11 mouse cellular contexts compared by ENCODE assay signal in the genomic region with DNA sequence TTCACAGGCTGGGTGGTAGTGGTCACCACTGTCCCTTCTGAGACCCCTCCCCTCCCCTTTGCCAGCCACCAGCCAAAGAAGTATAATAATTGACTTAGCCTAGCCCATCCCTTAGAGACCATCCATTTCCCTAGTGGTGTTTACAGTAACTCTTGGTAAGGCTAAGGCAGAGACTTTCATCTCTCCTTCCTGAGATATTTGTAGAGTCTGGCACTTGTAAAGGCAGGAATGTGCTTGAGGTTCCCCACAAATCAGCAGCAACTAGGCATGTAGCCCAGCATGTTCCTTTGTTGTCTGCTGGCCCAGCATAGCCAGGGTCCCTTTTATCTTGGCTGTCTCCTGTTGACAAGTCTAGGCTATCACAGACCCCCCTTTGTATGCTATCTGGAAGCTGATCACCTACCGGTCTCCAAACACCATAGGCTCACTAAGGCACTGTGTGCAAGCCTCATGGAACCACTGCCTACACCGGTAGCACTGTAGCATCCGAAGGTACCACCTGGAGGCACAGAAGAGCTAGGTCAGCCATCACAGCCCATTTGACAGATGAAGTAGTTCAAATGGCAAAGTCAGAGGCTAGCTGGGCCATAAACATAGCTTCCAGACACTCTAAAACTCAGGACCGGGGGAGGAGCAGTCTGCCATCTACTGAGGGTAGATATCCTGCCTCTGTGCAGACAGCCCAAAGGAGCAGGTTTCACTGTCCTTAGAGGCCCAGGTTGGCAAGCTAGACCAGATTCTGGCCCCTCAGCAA. TPM values are rescaled to one million over a fixed set of nuclear protein-coding genes. Genes with fewer than 3 reads are reported as not detected.
DNase-seq lines count a peak whose midpoint lies in the region; ATAC-seq and TF ChIP-seq lines count a peak whose summit lies in the region.
"Had no signal": no experiment of that assay in that cellular context is flagged by ENCODE, and none has a peak within 500 bp of the region (broad histone marks: within the 10 kb centered on the region; RNA-seq: fewer than 3 reads in every experiment).

No protein-coding gene starts in this region.

- no peak for DNase-seq in heart, adult 2 months
- no peak for DNase-seq in heart, postnatal 10 days
- DNase-seq in G1E (ENCODE audit: low spot score) = no peak
- no peak for DNase-seq in frontal cortex, postnatal 14 days (ENCODE audit: low spot score in 2 of 2)
- no peak for DNase-seq in gastrocnemius, adult 8-10 months (ENCODE audit: low spot score in 2 of 2)
- DNase-seq in thymus, adult 2 months = no peak
- DNase-seq: retina, postnatal 1 day; thymus, postnatal 14 days had no signal

- WGBS in heart, adult 2 months = 75% methylated on average over 4 of the region's 4 CpGs
- 86% methylated on average over 4 of the region's 4 CpGs for WGBS in forebrain, embryonic 12.5 days
- 71% methylated on average over 4 of the region's 4 CpGs for WGBS in liver, embryonic 15.5 days (ENCODE audit: insufficient replicate concordance)
- 95% methylated on average over 4 of the region's 4 CpGs for WGBS in thymus, adult 2 months

- peak overlapping the region; percentile 56; the same call in 1 of the 2 replicates for H3K4me2 ChIP-seq in forebrain, embryonic 12.5 days
- H3K4me2 ChIP-seq in liver, embryonic 15.5 days = peak overlapping the region; percentile 91

- H3K36me3 ChIP-seq in heart, adult 2 months (ENCODE audit: control insufficient read depth, insufficient read depth, low read length) = no peaks in the 10 kb centered on the region
- no peaks in the 10 kb centered on the region for H3K36me3 ChIP-seq in G1E (replicated peaks)
- H3K36me3 ChIP-seq in forebrain, embryonic 12.5 days (replicated peaks) = peaks cover 6% of the 10 kb centered on the region; the same call in 1 of the 2 replicates
- H3K36me3 ChIP-seq in liver, embryonic 15.5 days (replicated peaks) = peaks cover 26% of the 10 kb centered on the region
- 0 out of 2 replicates have a peak, but pooled peaks cover 2% of the 10 kb centered on the region for H3K36me3 ChIP-seq in thymus, adult 2 months (ENCODE audit: control insufficient read depth, insufficient read depth, low read length)
- H3K36me3 ChIP-seq: limb, embryonic 12.5 days had no signal

- H3K9me3 ChIP-seq in G1E (replicated peaks) = no peaks in the 10 kb centered on the region
- no peaks in the 10 kb centered on the region for H3K9me3 ChIP-seq in forebrain, embryonic 12.5 days
- H3K9me3 ChIP-seq in liver, embryonic 15.5 days (replicated peaks) = no peaks in the 10 kb centered on the region
- H3K9me3 ChIP-seq: limb, embryonic 12.5 days had no signal

- H3K4me1 ChIP-seq in heart, adult 2 months (ENCODE audit: control insufficient read depth, insufficient read depth, low read length) = no peaks in the 10 kb centered on the region; the same call in 1 of the 2 replicates
- H3K4me1 ChIP-seq in G1E (ENCODE audit: insufficient read depth, low read depth, low read length) = peaks cover 35% of the 10 kb centered on the region
- H3K4me1 ChIP-seq in forebrain, embryonic 12.5 days = peaks cover 16% of the 10 kb centered on the region
- peaks cover 49% of the 10 kb centered on the region for H3K4me1 ChIP-seq in liver, embryonic 15.5 days (replicated peaks)
- peaks cover 21% of the 10 kb centered on the region for H3K4me1 ChIP-seq in thymus, adult 2 months (replicated peaks; ENCODE audit: control insufficient read depth, insufficient read depth, low read length)

- H3K27me3 ChIP-seq in heart, adult 2 months (ENCODE audit: control insufficient read depth, insufficient read depth, low read length) = no peaks in the 10 kb centered on the region
- H3K27me3 ChIP-seq in G1E (ENCODE audit: insufficient read depth, low read length) = peaks cover 27% of the 10 kb centered on the region
- H3K27me3 ChIP-seq in forebrain, embryonic 12.5 days = peaks cover 7% of the 10 kb centered on the region; the same call in 1 of the 2 replicates
- H3K27me3 ChIP-seq in liver, embryonic 15.5 days = no peaks in the 10 kb centered on the region
- H3K27me3 ChIP-seq in thymus, adult 2 months (ENCODE audit: control insufficient read depth, insufficient read depth, low read length) = no peaks in the 10 kb centered on the region

- TF ChIP-seq CTCF in heart, adult 2 months (IDR thresholded peaks at IDR 0.05) = no peak
- TF ChIP-seq CTCF in G1E (IDR thresholded peaks at IDR 0.05; ENCODE audit: low read depth, low read length) = no peak
- no peak for TF ChIP-seq CTCF in thymus, adult 2 months (IDR thresholded peaks at IDR 0.05; ENCODE audit: borderline replicate concordance, control insufficient read depth, extremely low read depth, insufficient read depth, low read length, poor library complexity)

- TF ChIP-seq EP300 in heart, adult 2 months (IDR thresholded peaks at IDR 0.05; ENCODE audit: insufficient read depth, low read depth, low read length) = no peak

- H3K9ac ChIP-seq in heart, adult 2 months (ENCODE audit: low read depth, low read length) = no peak overlapping the region
- H3K9ac ChIP-seq in forebrain, embryonic 12.5 days = no peak overlapping the region
- 0 out of 2 replicates have a peak overlapping the region, but pooled peaks have one; percentile 53 for H3K9ac ChIP-seq in liver, embryonic 15.5 days
- H3K9ac ChIP-seq: limb, embryonic 12.5 days had no signal

- no peaks in the 10 kb centered on the region for H3K79me2 ChIP-seq in heart, adult 2 months (replicated peaks; ENCODE audit: control insufficient read depth, insufficient read depth, low read length)

- no peak for ATAC-seq in G1E (ENCODE audit: extremely low read depth, insufficient number of reproducible peaks, low FRiP score, poor library complexity, severe bottlenecking)
- ATAC-seq in forebrain, embryonic 12.5 days (ENCODE audit: low FRiP score) = no peak
- ATAC-seq in liver, embryonic 15.5 days (ENCODE audit: insufficient read depth) = no peak

- no peak for TF ChIP-seq POLR2A in heart, adult 2 months (IDR thresholded peaks at IDR 0.05; ENCODE audit: insufficient read depth, low read depth, low read length)
- no peak for TF ChIP-seq POLR2A in thymus, adult 2 months (IDR thresholded peaks at IDR 0.05; ENCODE audit: control insufficient read depth, extremely low read depth, insufficient read depth, low read length, poor library complexity)

- peak overlapping the region; percentile 81; the same call in 1 of the 2 replicates for H3K27ac ChIP-seq in heart, adult 2 months
- peak overlapping the region; percentile 46; the same call in 1 of the 2 replicates for H3K27ac ChIP-seq in forebrain, embryonic 12.5 days
- H3K27ac ChIP-seq in liver, embryonic 15.5 days (replicated peaks) = peak overlapping the region; percentile 86
- H3K27ac ChIP-seq in thymus, adult 2 months (ENCODE audit: control insufficient read depth, insufficient read depth, low read length) = no peak overlapping the region
- H3K27ac ChIP-seq: limb, embryonic 12.5 days had no signal

- intact Hi-C loops in heart, adult 2 months (cut with DNase I) = loop anchor here (2.0 to 10.0 kb wide), 3 partner anchors 33 to 129 kb away; partner anchors contain the start of gene Hspa5
- intact Hi-C loops in heart, postnatal 10 days (cut with DNase I) = loop anchor here (2.0 to 5.0 kb wide), 2 partner anchors 29 to 63 kb away; partner anchors contain the start of genes Cutal and Psmd5

- H3K4me3 ChIP-seq in heart, adult 2 months = no peak overlapping the region
- peak overlapping the region; percentile 20; the same call in 1 of the 2 replicates for H3K4me3 ChIP-seq in G1E (ENCODE audit: low read depth, low read length)
- no peak overlapping the region for H3K4me3 ChIP-seq in forebrain, embryonic 12.5 days (replicated peaks)
- H3K4me3 ChIP-seq in liver, embryonic 15.5 days (replicated peaks) = peak overlapping the region; percentile 57; the same call in 1 of the 2 replicates
- H3K4me3 ChIP-seq in thymus, adult 2 months (ENCODE audit: control insufficient read depth, insufficient read depth, low read length) = no peak overlapping the region

RNA-seq across cellular contexts. Expression of gene Phf19, which starts 10.0 kb away (rescaled TPM):
- 1 to 10 TPM in 1 of 2 experiments, under 1 TPM in 1; 0.76 to 1.1 TPM for total RNA-seq in heart, adult 2 months (2021)
- 0.80 and 0.91 TPM in 2 replicates for polyA plus RNA-seq in heart, adult 2 months (2012; rRNA removed)
- 1 to 10 TPM; 3.5 to 3.8 TPM for total RNA-seq in heart, postnatal 10 days (2021)
- total RNA-seq in G1E (2014; fragmentation: Nextera tagmentation) = not detected in 2 replicates
- total RNA-seq in G1E (2017) = 0.52 and 0.66 TPM in 2 replicates
- polyA plus RNA-seq in G1E (2012) = 0.01 and 0.02 TPM in 2 replicates
- 3.9 and 6.1 TPM in 2 replicates for polyA plus RNA-seq in forebrain, embryonic 12.5 days (2016; fragmentation: Nextera tagmentation; extraction: Ambion mirVana)
- polyA plus RNA-seq in liver, embryonic 15.5 days (2015; fragmentation: Nextera tagmentation; extraction: Ambion mirVana) = 1.5 and 1.8 TPM in 2 replicates
- total RNA-seq in gastrocnemius, adult 8-10 months (2022) = 1 to 10 TPM in 1 of 4 experiments, under 1 TPM in 3; 0.29 to 1.1 (median 0.46) TPM
- polyA plus RNA-seq in thymus, adult 2 months (2012; rRNA removed) = 18.8 and 24.1 TPM in 2 replicates

RNA-seq across cellular contexts. Expression of gene Psmd5, which starts 29.1 kb away (rescaled TPM):
- 10 to 100 TPM; 11.3 to 12.9 TPM for total RNA-seq in heart, adult 2 months (2021)
- polyA plus RNA-seq in heart, adult 2 months (2012; rRNA removed) = 8.1 and 13.8 TPM in 2 replicates
- total RNA-seq in heart, postnatal 10 days (2021) = 10 to 100 TPM; 15.7 to 18.6 TPM
- total RNA-seq in G1E (2014; fragmentation: Nextera tagmentation) (76.4 and 77.9 TPM in 2 replicates), G1E (2017) (44.7 and 49.3 TPM in 2 replicates)
- 12.0 and 13.4 TPM in 2 replicates for polyA plus RNA-seq in G1E (2012)
- polyA plus RNA-seq in forebrain, embryonic 12.5 days (2016; fragmentation: Nextera tagmentation; extraction: Ambion mirVana) = 97.9 and 110 TPM in 2 replicates
- 67.5 and 71.5 TPM in 2 replicates for polyA plus RNA-seq in liver, embryonic 15.5 days (2015; fragmentation: Nextera tagmentation; extraction: Ambion mirVana)
- total RNA-seq in gastrocnemius, adult 8-10 months (2022) = 10 to 100 TPM; 11.0 to 18.6 (median 15.5) TPM
- polyA plus RNA-seq in thymus, adult 2 months (2012; rRNA removed) = 10.8 and 15.1 TPM in 2 replicates

RNA-seq across cellular contexts. Expression of gene Cutal, which starts 29.6 kb away (rescaled TPM):
- under 1 TPM; 0.37 to 0.61 TPM for total RNA-seq in heart, adult 2 months (2021)
- 1.7 and 2.9 TPM in 2 replicates for polyA plus RNA-seq in heart, adult 2 months (2012; rRNA removed)
- total RNA-seq in heart, postnatal 10 days (2021) = under 1 TPM; 0.31 to 0.77 TPM
- total RNA-seq in G1E (2014; fragmentation: Nextera tagmentation) = not detected in 2 replicates
- 0.06 TPM in 1 of 2 replicates, not detected in the other for total RNA-seq in G1E (2017)
- 0.02 TPM in 1 of 2 replicates, not detected in the other for polyA plus RNA-seq in G1E (2012)
- polyA plus RNA-seq in forebrain, embryonic 12.5 days (2016; fragmentation: Nextera tagmentation; extraction: Ambion mirVana) = not detected in 2 replicates
- polyA plus RNA-seq in liver, embryonic 15.5 days (2015; fragmentation: Nextera tagmentation; extraction: Ambion mirVana) = 8.2 and 8.4 TPM in 2 replicates
- under 1 TPM; 0.20 to 0.31 (median 0.22) TPM for total RNA-seq in gastrocnemius, adult 8-10 months (2022)
- polyA plus RNA-seq in thymus, adult 2 months (2012; rRNA removed) = 3.7 and 8.2 TPM in 2 replicates

RNA-seq across cellular contexts. Expression of gene Traf1, which starts 57.7 kb away (rescaled TPM):
- total RNA-seq in heart, adult 2 months (2021) = 1 to 10 TPM; 1.2 TPM
- 2.0 and 2.5 TPM in 2 replicates for polyA plus RNA-seq in heart, adult 2 months (2012; rRNA removed)
- 1 to 10 TPM; 1.3 to 1.8 TPM for total RNA-seq in heart, postnatal 10 days (2021)
- not detected in 2 replicates for total RNA-seq in G1E (2014; fragmentation: Nextera tagmentation)
- 0.12 and 0.27 TPM in 2 replicates for total RNA-seq in G1E (2017)
- polyA plus RNA-seq in G1E (2012) = not detected in 2 replicates
- polyA plus RNA-seq in forebrain, embryonic 12.5 days (2016; fragmentation: Nextera tagmentation; extraction: Ambion mirVana) = 0.37 and 0.45 TPM in 2 replicates
- polyA plus RNA-seq in liver, embryonic 15.5 days (2015; fragmentation: Nextera tagmentation; extraction: Ambion mirVana) = 0.29 and 0.61 TPM in 2 replicates
- 1 to 10 TPM in 1 of 4 experiments, under 1 TPM in 2, not detected in 1; 0.27 to 1.4 (median 0.58) TPM for total RNA-seq in gastrocnemius, adult 8-10 months (2022)
- polyA plus RNA-seq in thymus, adult 2 months (2012; rRNA removed) = 76.7 and 80.4 TPM in 2 replicates

Comparison
In these comparisons a context has a peak if more than half of its experiments do, and no peak if none do; other contexts are left out.
1. H3K4me3 ChIP-seq: peak in G1E (single experiment) and liver, embryonic 15.5 days (single experiment); none in heart, adult 2 months (single experiment), forebrain, embryonic 12.5 days (single experiment) and thymus, adult 2 months (single experiment).